Mouse (Mus musculus): ENCODE measurements around the gene Lsm14a.

Gene Lsm14a

GRCm38 (mm10) chr7:34393215-34393614, at the start of gene Lsm14a:
Gene Lsm14a (minus strand): TSS chr7:34393315.
- in situ Hi-C loops (cut with MboI, MseI), result loop anchor here (10.0 kb wide), 1 partner anchor 522 kb away; the partner anchor contains the start of gene Pepd

GRCm38 (mm10) chr7:34438903-34439302, 45.8 kb upstream of the Lsm14a start:
- in situ Hi-C loops (cut with MboI, MseI), result no loop called here

- in situ Hi-C loops (cut with MboI, MseI), result no loop called here
These were observed 40.5 kb upstream of the Lsm14a start for GRCm38 (mm10) chr7:34433597-34433996.

- in situ Hi-C loops (cut with MboI, MseI), result no loop called here
These were observed 28.1 kb upstream of the Lsm14a start for GRCm38 (mm10) chr7:34421201-34421600.

- in situ Hi-C loops (cut with MboI, MseI), result loop anchor here (10.0 kb wide), 1 partner anchor 767 kb away; no protein-coding TSS in a partner anchor
These were observed 14.4 kb upstream of the Lsm14a start for GRCm38 (mm10) chr7:34407492-34407891.

- in situ Hi-C loops (cut with MboI, MseI), result loop anchor here (5.0 to 10.0 kb wide), 2 partner anchors 268 to 771 kb away; no protein-coding TSS in a partner anchor
These were observed 10.8 kb upstream of the Lsm14a start for GRCm38 (mm10) chr7:34403876-34404275.

GRCm38 (mm10) chr7:34400070-34400469, 7.0 kb upstream of the Lsm14a start:
- in situ Hi-C loops (cut with MboI, MseI), result loop anchor here (5.0 to 10.0 kb wide), 2 partner anchors 272 to 775 kb away; no protein-coding TSS in a partner anchor

- in situ Hi-C loops (cut with MboI, MseI), result loop anchor here (10.0 kb wide), 1 partner anchor 516 kb away; the partner anchor contains the start of gene Pepd
These were observed 5.7 kb upstream of the Lsm14a start for GRCm38 (mm10) chr7:34398831-34399230.

- in situ Hi-C loops (cut with MboI, MseI), result loop anchor here (10.0 kb wide), 1 partner anchor 518 kb away; the partner anchor contains the start of gene Pepd
These were observed 3.7 kb upstream of the Lsm14a start for GRCm38 (mm10) chr7:34396791-34397190.

- in situ Hi-C loops (cut with MboI, MseI), result loop anchor here (10.0 kb wide), 1 partner anchor 519 kb away; the partner anchor contains the start of gene Pepd
These were observed 2.6 kb upstream of the Lsm14a start for GRCm38 (mm10) chr7:34395761-34396160.

- in situ Hi-C loops (cut with MboI, MseI), result loop anchor here (10.0 kb wide), 1 partner anchor 520 kb away; the partner anchor contains the start of gene Pepd
These were observed 1.5 kb upstream of the Lsm14a start for GRCm38 (mm10) chr7:34394636-34395035.

GRCm38 (mm10) chr7:34394091-34394490, 976 bp upstream of the Lsm14a start:
- in situ Hi-C loops (cut with MboI, MseI), result loop anchor here (10.0 kb wide), 1 partner anchor 521 kb away; the partner anchor contains the start of gene Pepd

GRCm38 (mm10) chr7:34392335-34392734, 780 bp downstream of the Lsm14a start:
- in situ Hi-C loops (cut with MboI, MseI), result loop anchor here (10.0 kb wide), 1 partner anchor 522 kb away; the partner anchor contains the start of gene Pepd

- in situ Hi-C loops (cut with MboI, MseI), result loop anchor here (10.0 kb wide), 1 partner anchor 523 kb away; the partner anchor contains the start of gene Pepd
These were observed 1.4 kb downstream of the Lsm14a start for GRCm38 (mm10) chr7:34391711-34392110.

GRCm38 (mm10) chr7:34390834-34391155, 2.3 kb downstream of the Lsm14a start:
- in situ Hi-C loops (cut with MboI, MseI), result loop anchor here (10.0 kb wide), 1 partner anchor 524 kb away; the partner anchor contains the start of gene Pepd

- in situ Hi-C loops (cut with MboI, MseI), result loop anchor here (10.0 kb wide), 1 partner anchor 525 kb away; the partner anchor contains the start of gene Pepd
These were observed 2.8 kb downstream of the Lsm14a start for GRCm38 (mm10) chr7:34390111-34390833.

- in situ Hi-C loops (cut with MboI, MseI), result loop anchor here (10.0 kb wide), 1 partner anchor 525 kb away; the partner anchor contains the start of gene Pepd
These were observed 3.6 kb downstream of the Lsm14a start for GRCm38 (mm10) chr7:34389277-34390085.

GRCm38 (mm10) chr7:34388445-34389276, 4.5 kb downstream of the Lsm14a start:
- in situ Hi-C loops (cut with MboI, MseI), result no loop called here

GRCm38 (mm10) chr7:34387784-34388444, 5.2 kb downstream of the Lsm14a start:
- in situ Hi-C loops (cut with MboI, MseI), result no loop called here

- in situ Hi-C loops (cut with MboI, MseI), result no loop called here
These were observed 10.3 kb downstream of the Lsm14a start for GRCm38 (mm10) chr7:34382803-34383202.
